Mouse (Mus musculus): ENCODE results near the gene Plekhm3.

DNA sequence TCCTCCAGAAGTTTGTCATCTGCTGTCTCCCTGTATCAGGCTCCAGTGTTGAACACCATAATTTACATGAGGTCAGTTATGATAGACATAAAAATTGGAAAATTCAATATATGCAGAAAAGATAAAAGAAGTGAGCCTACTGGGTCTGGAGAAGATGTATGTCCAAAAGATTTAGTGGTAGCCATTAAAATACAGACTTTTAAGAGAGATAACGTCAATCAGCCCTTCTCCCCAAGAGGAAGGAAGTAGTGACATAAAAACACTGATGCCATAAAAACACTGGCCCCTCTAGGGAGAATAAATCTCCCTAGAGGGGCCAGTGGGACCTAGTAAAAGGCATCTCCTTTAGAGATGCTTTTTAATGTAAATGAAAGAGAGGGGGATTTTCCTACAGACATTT, 90.5 kb downstream of the Plekhm3 start:
- TF ChIP-seq CTCF (IDR thresholded peaks at IDR 0.05; ENCODE audit: insufficient read depth, low read length) = no peak
- TF ChIP-seq POLR2A (IDR thresholded peaks at IDR 0.05; ENCODE audit: borderline replicate concordance, extremely low read depth, low read depth, low read length) = no peak

Measured in lung, adult 2 months (tissue).